Mouse (Mus musculus): Measurements from ENCODE around the gene Plin3. TPM values are rescaled to one million over a fixed set of nuclear protein-coding genes. Genes with fewer than 3 reads are reported as not detected.

Gene Plin3
- polyA plus RNA-seq, 1 experiment from 2014 or later: 6.9 TPM

DNA sequence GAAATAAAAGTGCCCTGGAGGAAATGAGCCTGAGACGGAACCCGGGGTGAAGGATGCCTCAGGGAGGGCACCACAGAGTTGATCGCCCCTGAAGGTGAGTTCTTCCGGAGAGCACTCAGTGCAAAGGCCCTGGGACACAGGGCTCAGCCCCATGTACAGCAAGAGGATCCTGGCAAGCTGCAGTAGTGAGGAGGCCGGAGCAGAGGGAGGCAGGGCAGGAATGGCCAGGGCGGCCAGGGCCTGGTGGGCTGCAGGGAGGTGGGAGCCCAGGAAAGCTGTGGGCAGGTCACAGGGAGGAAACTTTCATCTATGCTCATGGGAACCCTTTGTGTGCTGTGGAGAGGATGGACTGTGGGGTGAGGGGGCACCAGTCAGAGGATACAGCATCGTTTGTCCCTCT lies 19.2 kb downstream of the Plin3 start:
- H3K27ac ChIP-seq (ENCODE audit: low read depth, low read length): no peak overlapping the region
- H3K36me3 ChIP-seq (ENCODE audit: control insufficient read depth, insufficient read depth, low read length): no peaks in the 10 kb centered on the region
- H3K4me1 ChIP-seq (ENCODE audit: control insufficient read depth, insufficient read depth, low read length): 0 out of 2 replicates have a peak, but pooled peaks cover 3% of the 10 kb centered on the region
- WGBS: 91% methylated on average over 7 of the region's 7 CpGs
- no peak overlapping the region for H3K9ac ChIP-seq (replicated peaks; ENCODE audit: low read depth, low read length)
- ATAC-seq (ENCODE audit: low read depth): no peak
- no peaks in the 10 kb centered on the region for H3K27me3 ChIP-seq (ENCODE audit: control insufficient read depth, insufficient read depth, low read length)
- H3K4me2 ChIP-seq (ENCODE audit: low read depth, low read length): no peak overlapping the region
- no peaks in the 10 kb centered on the region for H3K9me3 ChIP-seq (ENCODE audit: control insufficient read depth, low read length)
- H3K4me3 ChIP-seq (ENCODE audit: low read depth, low read length): no peak overlapping the region

DNA sequence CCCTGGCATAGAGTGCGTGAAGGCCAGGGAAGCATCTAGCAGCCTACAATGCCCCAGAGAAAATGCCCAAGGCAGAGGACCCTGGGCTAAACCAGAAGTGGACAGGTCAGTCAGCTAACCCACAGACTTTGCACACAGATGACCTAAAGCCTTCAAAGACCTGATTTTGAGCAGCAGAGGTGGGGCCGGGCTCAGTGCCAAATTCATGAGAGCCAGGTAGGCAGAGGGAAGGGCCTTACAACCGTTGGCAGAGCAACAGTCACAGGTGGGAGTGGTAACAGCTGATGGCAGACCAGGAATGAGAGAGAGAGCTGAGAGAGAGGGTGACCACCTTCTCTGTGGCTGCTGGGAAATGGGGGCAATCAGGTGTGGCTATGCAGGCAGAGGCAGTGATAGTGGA lies 20.0 kb downstream of the Plin3 start:
- Histone ChIP-seq H3K4me1 (ENCODE audit: control insufficient read depth, insufficient read depth, low read length) (0 out of 2 replicates have a peak, but pooled peaks cover 3% of the 10 kb centered on the region), H3K27me3 (ENCODE audit: control insufficient read depth, insufficient read depth, low read length) (no peaks in the 10 kb centered on the region), H3K36me3 (ENCODE audit: control insufficient read depth, insufficient read depth, low read length) (no peaks in the 10 kb centered on the region), H3K27ac (ENCODE audit: low read depth, low read length) (no peak overlapping the region), H3K4me3 (ENCODE audit: low read depth, low read length) (no peak overlapping the region), H3K4me2 (ENCODE audit: low read depth, low read length) (no peak overlapping the region), H3K9me3 (ENCODE audit: control insufficient read depth, low read length) (no peaks in the 10 kb centered on the region), H3K9ac (replicated peaks; ENCODE audit: low read depth, low read length) (no peak overlapping the region)
- WGBS: 83% methylated on average over 3 of the region's 3 CpGs
- ATAC-seq (ENCODE audit: low read depth): no peak

DNA sequence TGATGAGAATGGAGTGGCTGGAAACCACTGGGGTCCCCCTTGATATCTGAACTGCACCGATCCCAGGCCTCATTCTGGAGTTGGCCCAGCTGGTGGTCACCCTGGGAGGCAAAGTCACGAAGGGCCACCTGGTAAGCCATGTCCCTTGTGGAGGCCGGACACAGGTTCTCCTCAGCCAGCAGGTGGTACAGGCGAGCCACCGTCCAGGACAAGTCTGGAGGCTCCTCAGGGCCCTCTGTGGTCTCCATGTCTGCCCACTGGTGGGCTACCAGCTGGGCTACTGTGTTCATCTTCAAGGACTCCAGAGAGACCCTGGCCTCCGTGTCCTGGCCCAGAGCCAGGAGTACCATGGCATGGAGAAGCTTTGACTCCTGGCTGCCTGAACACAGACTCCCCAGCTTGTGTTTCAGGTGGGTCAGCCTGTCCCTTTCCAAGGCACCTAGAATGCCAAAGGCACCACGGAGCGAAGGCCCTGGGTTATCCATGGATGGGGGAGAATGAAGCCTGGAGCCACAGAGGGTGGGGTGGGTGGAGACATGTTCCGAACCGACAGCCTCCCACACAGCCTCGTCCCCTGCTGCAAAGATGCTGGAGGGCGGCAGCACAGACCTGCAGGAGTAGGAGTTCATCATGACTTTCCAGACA lies 20.9 kb downstream of the Plin3 start:
- WGBS: 87% methylated on average over 12 of the region's 12 CpGs

DNA sequence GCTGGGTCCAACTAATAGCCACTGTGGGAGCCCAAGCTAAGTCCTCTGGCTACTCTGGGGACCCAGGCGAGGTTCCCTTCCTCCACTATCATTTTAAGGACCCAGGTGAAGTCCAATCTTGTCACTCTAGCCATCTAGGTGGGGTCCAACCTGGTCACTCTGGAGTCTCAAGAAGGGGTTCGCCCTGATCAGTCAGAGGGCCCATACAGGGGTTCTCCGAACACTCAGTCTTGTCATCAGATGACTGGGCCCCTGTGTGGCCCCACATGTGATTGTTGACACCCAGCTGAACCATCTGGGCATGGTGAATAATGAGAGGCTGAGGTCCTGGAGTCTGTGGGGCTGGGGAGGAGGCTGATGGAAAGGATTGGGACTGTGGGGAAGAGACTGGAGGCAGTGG lies 22.9 kb downstream of the Plin3 start:
- Histone ChIP-seq H3K27ac (ENCODE audit: low read depth, low read length) (peak overlapping the region; percentile 72), H3K4me3 (ENCODE audit: low read depth, low read length) (peak overlapping the region; percentile 32), H3K4me2 (ENCODE audit: low read depth, low read length) (peak overlapping the region; percentile 69), H3K36me3 (ENCODE audit: control insufficient read depth, insufficient read depth, low read length) (no peaks in the 10 kb centered on the region), H3K4me1 (ENCODE audit: control insufficient read depth, insufficient read depth, low read length) (0 out of 2 replicates have a peak, but pooled peaks cover 3% of the 10 kb centered on the region), H3K9me3 (ENCODE audit: control insufficient read depth, low read length) (no peaks in the 10 kb centered on the region), H3K27me3 (ENCODE audit: control insufficient read depth, insufficient read depth, low read length) (no peaks in the 10 kb centered on the region), H3K9ac (replicated peaks; ENCODE audit: low read depth, low read length) (peak overlapping the region; percentile 47)
- WGBS: 79% methylated on average over 3 of the region's 3 CpGs
- ATAC-seq (ENCODE audit: low read depth): peak; percentile 3; the same call in 1 of the 2 replicates

More for the DNA sequence above, 20.9 kb downstream of the Plin3 start:
- no peaks in the 10 kb centered on the region for H3K9me3 ChIP-seq (ENCODE audit: control insufficient read depth, low read length)
- 0 out of 2 replicates have a peak, but pooled peaks cover 3% of the 10 kb centered on the region for H3K4me1 ChIP-seq (ENCODE audit: control insufficient read depth, insufficient read depth, low read length)
- H3K9ac ChIP-seq (replicated peaks; ENCODE audit: low read depth, low read length): no peak overlapping the region
- H3K27me3 ChIP-seq (ENCODE audit: control insufficient read depth, insufficient read depth, low read length): no peaks in the 10 kb centered on the region
- H3K36me3 ChIP-seq (ENCODE audit: control insufficient read depth, insufficient read depth, low read length): no peaks in the 10 kb centered on the region
- no peak overlapping the region for H3K4me2 ChIP-seq (ENCODE audit: low read depth, low read length)
- no peak overlapping the region for H3K4me3 ChIP-seq (ENCODE audit: low read depth, low read length)
- H3K27ac ChIP-seq (ENCODE audit: low read depth, low read length): no peak overlapping the region
- no peak for ATAC-seq (ENCODE audit: low read depth)

DNA sequence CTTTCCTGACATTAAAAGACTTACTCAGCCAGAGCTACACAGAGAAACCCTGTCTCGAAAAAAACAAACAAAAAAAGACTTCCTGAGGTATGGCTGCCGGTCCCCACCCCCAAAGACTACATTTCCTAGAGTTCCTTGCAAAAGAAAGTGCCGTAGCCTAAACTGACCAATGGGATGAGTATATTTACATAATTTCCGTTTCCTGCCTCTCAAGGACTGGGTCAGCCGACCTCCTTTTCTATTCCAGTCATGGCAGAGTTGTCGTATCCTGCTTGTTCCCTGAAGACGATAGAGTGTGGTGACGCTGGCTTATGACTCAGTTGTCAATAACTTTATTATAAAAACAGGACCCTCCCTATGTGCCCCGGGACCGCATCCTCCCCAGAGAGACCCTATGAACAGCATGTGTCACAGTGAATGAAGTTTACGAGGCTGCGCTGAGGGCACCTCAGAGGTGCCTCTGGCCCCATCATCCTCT lies 23.5 kb downstream of the Plin3 start:
- Histone ChIP-seq H3K27ac (ENCODE audit: low read depth, low read length) (peak overlapping the region; percentile 72), H3K27me3 (ENCODE audit: control insufficient read depth, insufficient read depth, low read length) (no peaks in the 10 kb centered on the region), H3K9me3 (ENCODE audit: control insufficient read depth, low read length) (no peaks in the 10 kb centered on the region), H3K4me1 (ENCODE audit: control insufficient read depth, insufficient read depth, low read length) (0 out of 2 replicates have a peak, but pooled peaks cover 3% of the 10 kb centered on the region), H3K9ac (replicated peaks; ENCODE audit: low read depth, low read length) (peak overlapping the region; percentile 47), H3K4me2 (ENCODE audit: low read depth, low read length) (peak overlapping the region; percentile 69), H3K4me3 (ENCODE audit: low read depth, low read length) (peak overlapping the region; percentile 32), H3K36me3 (ENCODE audit: control insufficient read depth, insufficient read depth, low read length) (no peaks in the 10 kb centered on the region)
- ATAC-seq (ENCODE audit: low read depth): peak; percentile 85
- WGBS: 18% methylated on average over 12 of the region's 12 CpGs

DNA sequence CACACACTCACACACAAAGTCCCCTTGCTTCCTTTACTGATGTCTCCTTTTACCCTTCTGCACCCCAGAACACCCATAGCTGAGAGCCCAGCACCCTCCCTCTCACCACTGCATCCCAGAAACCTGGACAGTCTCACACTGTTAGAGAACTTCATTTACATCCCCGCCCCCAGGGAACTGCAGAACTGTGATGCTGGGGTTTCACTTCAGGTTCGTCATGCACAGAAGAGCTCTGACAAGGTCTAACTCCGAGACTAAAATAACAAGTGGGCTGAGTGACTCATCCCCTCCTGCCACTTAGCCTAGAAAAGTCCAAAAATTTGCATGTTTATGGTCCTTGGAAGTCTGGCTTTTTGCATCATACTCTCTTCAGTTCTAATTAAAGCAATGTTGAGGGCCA lies 26.4 kb downstream of the Plin3 start:
- Histone ChIP-seq H3K9me3 (ENCODE audit: control insufficient read depth, low read length) (no peaks in the 10 kb centered on the region), H3K4me1 (ENCODE audit: control insufficient read depth, insufficient read depth, low read length) (peaks cover 9% of the 10 kb centered on the region; the same call in 1 of the 2 replicates), H3K9ac (replicated peaks; ENCODE audit: low read depth, low read length) (no peak overlapping the region), H3K27ac (ENCODE audit: low read depth, low read length) (no peak overlapping the region), H3K36me3 (ENCODE audit: control insufficient read depth, insufficient read depth, low read length) (peaks cover 16% of the 10 kb centered on the region), H3K4me3 (ENCODE audit: low read depth, low read length) (no peak overlapping the region), H3K4me2 (ENCODE audit: low read depth, low read length) (no peak overlapping the region), H3K27me3 (ENCODE audit: control insufficient read depth, insufficient read depth, low read length) (no peaks in the 10 kb centered on the region)
- WGBS: 68% methylated on average over 3 of the region's 3 CpGs
- no peak for ATAC-seq (ENCODE audit: low read depth)

DNA sequence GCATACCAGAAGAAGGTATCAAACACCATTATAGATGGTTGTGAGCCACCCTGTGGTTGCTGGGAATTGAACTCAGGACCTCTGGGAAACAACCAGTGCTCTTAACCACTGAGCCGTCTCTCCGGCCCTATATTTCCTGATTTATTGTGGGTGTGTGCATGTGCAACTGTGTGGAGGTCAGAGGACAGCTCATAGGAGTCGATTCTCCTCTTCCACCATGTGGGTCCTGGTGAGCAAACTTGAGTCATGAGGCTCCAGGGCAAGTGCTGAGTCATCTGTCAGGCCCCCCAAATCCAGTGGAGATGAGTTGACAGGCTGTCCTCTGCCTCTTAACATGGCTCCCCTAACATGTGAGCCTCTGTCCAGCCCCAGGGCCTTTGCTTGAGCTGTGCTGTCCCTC lies 26.8 kb downstream of the Plin3 start:
- no peak for ATAC-seq (ENCODE audit: low read depth)

DNA sequence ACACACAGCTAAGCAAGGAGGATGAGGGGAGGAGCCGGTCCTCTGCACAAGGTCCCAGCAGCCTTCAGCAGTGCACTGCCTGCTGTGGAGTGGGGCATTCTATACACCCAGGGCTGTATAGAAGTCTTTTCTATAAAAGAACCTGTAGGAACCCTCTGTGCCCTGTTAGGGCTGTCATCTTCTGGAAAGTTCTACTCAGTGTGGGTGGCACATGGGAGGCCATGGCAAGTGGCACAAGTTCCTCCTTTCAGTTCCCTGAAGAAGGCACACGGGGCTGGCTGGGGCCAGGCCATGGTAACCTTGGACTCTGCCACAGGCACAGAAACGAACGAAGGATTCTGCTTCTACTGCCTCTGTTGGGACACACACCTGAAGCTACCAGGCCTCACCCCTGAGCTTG lies 27.7 kb downstream of the Plin3 start:
- WGBS: 96% methylated on average over 4 of the region's 4 CpGs
- H3K9ac ChIP-seq (replicated peaks; ENCODE audit: low read depth, low read length): no peak overlapping the region

More for the DNA sequence above, 26.8 kb downstream of the Plin3 start:
- WGBS: 78% methylated on average over 3 of the region's 3 CpGs
- Histone ChIP-seq H3K4me3 (ENCODE audit: low read depth, low read length) (no peak overlapping the region), H3K27me3 (ENCODE audit: control insufficient read depth, insufficient read depth, low read length) (no peaks in the 10 kb centered on the region), H3K27ac (ENCODE audit: low read depth, low read length) (no peak overlapping the region), H3K4me1 (ENCODE audit: control insufficient read depth, insufficient read depth, low read length) (peaks cover 13% of the 10 kb centered on the region), H3K4me2 (ENCODE audit: low read depth, low read length) (no peak overlapping the region), H3K9ac (replicated peaks; ENCODE audit: low read depth, low read length) (no peak overlapping the region), H3K36me3 (ENCODE audit: control insufficient read depth, insufficient read depth, low read length) (peaks cover 17% of the 10 kb centered on the region), H3K9me3 (ENCODE audit: control insufficient read depth, low read length) (no peaks in the 10 kb centered on the region)

DNA sequence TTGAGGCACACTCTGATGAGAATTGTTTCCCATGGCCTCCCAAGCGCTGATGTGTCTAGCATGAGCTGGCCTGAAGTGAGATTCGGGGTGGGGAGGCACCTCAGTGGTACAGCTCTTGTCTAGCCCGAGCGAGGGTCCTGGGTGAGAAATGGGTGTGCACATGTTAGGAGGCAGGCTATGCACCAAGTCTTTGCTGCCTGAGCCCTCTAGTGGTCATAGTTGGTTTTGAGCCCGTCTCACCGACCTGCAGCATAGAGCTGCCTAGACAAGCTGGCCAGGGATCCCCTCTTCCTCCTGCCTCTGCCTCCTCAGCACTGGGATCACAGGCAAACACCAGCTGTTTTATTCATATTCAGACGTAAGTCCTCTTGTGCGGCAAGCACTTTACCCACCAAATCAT lies 28.7 kb downstream of the Plin3 start:
- H3K27ac ChIP-seq (ENCODE audit: low read depth, low read length): no peak overlapping the region
- H3K9me3 ChIP-seq (ENCODE audit: control insufficient read depth, low read length): no peaks in the 10 kb centered on the region
- no peaks in the 10 kb centered on the region for H3K27me3 ChIP-seq (ENCODE audit: control insufficient read depth, insufficient read depth, low read length)
- H3K9ac ChIP-seq (replicated peaks; ENCODE audit: low read depth, low read length): no peak overlapping the region
- ATAC-seq (ENCODE audit: low read depth): peak; percentile 76
- no peak overlapping the region for H3K4me2 ChIP-seq (ENCODE audit: low read depth, low read length)
- WGBS: 22% methylated on average over 8 of the region's 8 CpGs
- H3K36me3 ChIP-seq (ENCODE audit: control insufficient read depth, insufficient read depth, low read length): peaks cover 26% of the 10 kb centered on the region
- H3K4me1 ChIP-seq (ENCODE audit: control insufficient read depth, insufficient read depth, low read length): peaks cover 29% of the 10 kb centered on the region
- H3K4me3 ChIP-seq (ENCODE audit: low read depth, low read length): no peak overlapping the region

More for the DNA sequence above, 27.7 kb downstream of the Plin3 start:
- no peak overlapping the region for H3K4me2 ChIP-seq (ENCODE audit: low read depth, low read length)
- H3K4me1 ChIP-seq (ENCODE audit: control insufficient read depth, insufficient read depth, low read length): peaks cover 22% of the 10 kb centered on the region
- H3K4me3 ChIP-seq (ENCODE audit: low read depth, low read length): no peak overlapping the region
- no peaks in the 10 kb centered on the region for H3K27me3 ChIP-seq (ENCODE audit: control insufficient read depth, insufficient read depth, low read length)
- no peaks in the 10 kb centered on the region for H3K9me3 ChIP-seq (ENCODE audit: control insufficient read depth, low read length)
- peaks cover 18% of the 10 kb centered on the region for H3K36me3 ChIP-seq (ENCODE audit: control insufficient read depth, insufficient read depth, low read length)
- H3K27ac ChIP-seq (ENCODE audit: low read depth, low read length): no peak overlapping the region
- no peak for ATAC-seq (ENCODE audit: low read depth)
